In the genomic region with DNA sequence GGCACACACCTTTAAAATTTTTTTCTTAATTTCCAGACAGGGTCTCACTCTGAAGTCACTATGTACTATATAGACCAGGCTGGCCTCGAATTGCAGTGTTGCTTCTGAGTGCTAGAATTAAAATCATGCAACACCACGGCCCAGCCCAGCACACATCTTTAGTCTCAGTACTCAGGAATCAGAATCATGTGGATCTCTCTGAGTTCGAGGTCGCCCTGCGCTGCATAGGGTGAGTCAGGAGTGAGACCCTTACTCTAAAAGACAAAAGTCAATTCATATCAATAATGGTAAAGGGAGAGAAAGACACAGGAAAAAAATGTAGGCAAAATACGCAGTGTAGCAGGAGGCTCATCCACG, we compare ENCODE assay signal across 8 mouse cellular contexts. TPM values are rescaled to one million over a fixed set of nuclear protein-coding genes. Genes with fewer than 3 reads are reported as not detected.
DNase-seq lines count a peak whose midpoint lies in the region; ATAC-seq and TF ChIP-seq lines count a peak whose summit lies in the region.

No protein-coding gene starts in this region.

- H3K27me3 ChIP-seq in lung, postnatal 0 days (replicated peaks; ENCODE audit: insufficient read depth, low read length), result no peaks in the 10 kb centered on the region
- no peaks in the 10 kb centered on the region for H3K27me3 ChIP-seq in limb, embryonic 12.5 days
- H3K27me3 ChIP-seq in splenic B cell, adult 2 months (ENCODE audit: control insufficient read depth, insufficient read depth, low read length, poor library complexity, severe bottlenecking), result no peaks in the 10 kb centered on the region

- no peak for TF ChIP-seq EP300 in lung, postnatal 0 days (IDR thresholded peaks at IDR 0.05)

- WGBS in lung, postnatal 0 days, result 9% methylated on average over 7 of the region's 7 CpGs
- 10% methylated on average over 7 of the region's 7 CpGs for WGBS in limb, embryonic 12.5 days

- peak overlapping the region; percentile 76 for H3K4me3 ChIP-seq in lung, postnatal 0 days (ENCODE audit: low read depth, low read length)
- peak overlapping the region; percentile 78 for H3K4me3 ChIP-seq in limb, embryonic 12.5 days (replicated peaks)

- peak; percentile 4; the same call in 1 of the 2 replicates for ATAC-seq in lung, postnatal 0 days
- peak; percentile 15; the same call in 1 of the 2 replicates for ATAC-seq in erythroid progenitor cell, adult 5-6 weeks (replicated peaks; ENCODE audit: low FRiP score, poor library complexity, severe bottlenecking)
- ATAC-seq in limb, embryonic 12.5 days (ENCODE audit: insufficient number of reproducible peaks, insufficient read depth, low FRiP score, low TSS enrichment, low read depth), result peak; percentile 23

- H3K9me3 ChIP-seq in lung, postnatal 0 days (ENCODE audit: low read length), result no peaks in the 10 kb centered on the region
- no peaks in the 10 kb centered on the region for H3K9me3 ChIP-seq in limb, embryonic 12.5 days

- DNase-seq in lung, postnatal 0 days (ENCODE audit: low spot score), result no peak
- DNase-seq in lung, postnatal 25 days (ENCODE audit: low spot score), result no peak
- DNase-seq in splenic B cell, adult 2 months (ENCODE audit: low read depth, low spot score), result peak; percentile 15
- no peak for DNase-seq in cerebellum, adult 9-10 months
- DNase-seq in layer of hippocampus, adult 18-20 months (ENCODE audit: low spot score in 2 of 2), result no peak
- no peak for DNase-seq in kidney, adult 8-10 months

- H3K36me3 ChIP-seq in lung, postnatal 0 days (ENCODE audit: insufficient read depth, low read length), result 0 out of 2 replicates have a peak, but pooled peaks cover 10% of the 10 kb centered on the region
- H3K36me3 ChIP-seq in limb, embryonic 12.5 days, result peaks cover 28% of the 10 kb centered on the region
- peaks cover 7% of the 10 kb centered on the region for H3K36me3 ChIP-seq in splenic B cell, adult 2 months (ENCODE audit: control insufficient read depth, insufficient read depth, low read length, poor library complexity, severe bottlenecking)

- H3K27ac ChIP-seq in lung, postnatal 0 days (ENCODE audit: low read length), result peak overlapping the region; percentile 90
- H3K27ac ChIP-seq in limb, embryonic 12.5 days, result peak overlapping the region; percentile 67; the same call in 1 of the 2 replicates

- TF ChIP-seq CTCF in lung, postnatal 0 days (IDR thresholded peaks at IDR 0.05), result no peak

- H3K9ac ChIP-seq in lung, postnatal 0 days (replicated peaks; ENCODE audit: low read depth), result peak overlapping the region; percentile 86
- H3K9ac ChIP-seq in limb, embryonic 12.5 days (replicated peaks), result peak overlapping the region; percentile 84

- H3K4me2 ChIP-seq in lung, postnatal 0 days (replicated peaks; ENCODE audit: low read depth, low read length), result peak overlapping the region; percentile 75
- peak overlapping the region; percentile 86 for H3K4me2 ChIP-seq in limb, embryonic 12.5 days

- H3K4me1 ChIP-seq in lung, postnatal 0 days (ENCODE audit: insufficient read depth, low read depth, low read length), result no peaks in the 10 kb centered on the region
- H3K4me1 ChIP-seq in limb, embryonic 12.5 days (replicated peaks), result peaks cover 5% of the 10 kb centered on the region; the same call in 1 of the 2 replicates

RNA-seq across cellular contexts. Expression of a gene that starts 0.3 kb away (rescaled TPM):
- polyA plus RNA-seq in lung, postnatal 0 days (2015; fragmentation: Nextera tagmentation; extraction: Ambion mirVana), result 112 and 125 TPM in 2 replicates
- 13.0 and 22.0 TPM in 2 replicates for total RNA-seq in erythroid progenitor cell, adult 5-6 weeks (2015; ENCODE audit: low replicate concordance)
- 13.3 and 18.0 TPM in 2 replicates for total RNA-seq in erythroid progenitor cell, adult 5-6 weeks (2017; ENCODE audit: low replicate concordance)
- polyA plus RNA-seq in limb, embryonic 12.5 days (2016; fragmentation: Nextera tagmentation; extraction: Ambion mirVana), result 134 and 135 TPM in 2 replicates
- 10 to 100 TPM; 61.0 to 61.9 TPM for total RNA-seq in layer of hippocampus, adult 18-20 months (2021)

RNA-seq across cellular contexts. Expression of a gene that starts 13.5 kb away (rescaled TPM):
- polyA plus RNA-seq in lung, postnatal 0 days (2015; fragmentation: Nextera tagmentation; extraction: Ambion mirVana), result 236 and 352 TPM in 2 replicates
- 1.3 TPM in 1 of 2 replicates, not detected in the other for total RNA-seq in erythroid progenitor cell, adult 5-6 weeks (2015; ENCODE audit: low replicate concordance)
- 1.5 and 9.0 TPM in 2 replicates for total RNA-seq in erythroid progenitor cell, adult 5-6 weeks (2017; ENCODE audit: low replicate concordance)
- polyA plus RNA-seq in limb, embryonic 12.5 days (2016; fragmentation: Nextera tagmentation; extraction: Ambion mirVana), result 8.8 and 8.9 TPM in 2 replicates
- total RNA-seq in layer of hippocampus, adult 18-20 months (2021), result 1 to 10 TPM; 2.0 to 2.6 TPM

RNA-seq across cellular contexts. Expression of a gene that starts 25.7 kb away (rescaled TPM):
- polyA plus RNA-seq in lung, postnatal 0 days (2015; fragmentation: Nextera tagmentation; extraction: Ambion mirVana), result 60.8 and 62.3 TPM in 2 replicates
- total RNA-seq in erythroid progenitor cell, adult 5-6 weeks (2015; ENCODE audit: low replicate concordance), result not detected in 2 replicates
- total RNA-seq in erythroid progenitor cell, adult 5-6 weeks (2017; ENCODE audit: low replicate concordance), result under 0.01 and 0.39 TPM in 2 replicates
- 52.9 and 53.4 TPM in 2 replicates for polyA plus RNA-seq in limb, embryonic 12.5 days (2016; fragmentation: Nextera tagmentation; extraction: Ambion mirVana)
- 1 to 10 TPM; 1.6 to 2.1 TPM for total RNA-seq in layer of hippocampus, adult 18-20 months (2021)

RNA-seq across cellular contexts. Expression of a gene that starts 26.9 kb away (rescaled TPM):
- polyA plus RNA-seq in lung, postnatal 0 days (2015; fragmentation: Nextera tagmentation; extraction: Ambion mirVana), result 3.3 and 3.8 TPM in 2 replicates
- total RNA-seq in erythroid progenitor cell, adult 5-6 weeks (2015; ENCODE audit: low replicate concordance), result 164 and 214 TPM in 2 replicates
- 107 and 112 TPM in 2 replicates for total RNA-seq in erythroid progenitor cell, adult 5-6 weeks (2017; ENCODE audit: low replicate concordance)
- polyA plus RNA-seq in limb, embryonic 12.5 days (2016; fragmentation: Nextera tagmentation; extraction: Ambion mirVana), result 1.9 and 2.5 TPM in 2 replicates
- total RNA-seq in layer of hippocampus, adult 18-20 months (2021), result 1 to 10 TPM in 1 of 2 experiments, under 1 TPM in 1; 0.97 to 1.2 TPM

RNA-seq across cellular contexts. Expression of a gene that starts 29.6 kb away (rescaled TPM):
- polyA plus RNA-seq in lung, postnatal 0 days (2015; fragmentation: Nextera tagmentation; extraction: Ambion mirVana), result 0.18 and 0.27 TPM in 2 replicates
- total RNA-seq in erythroid progenitor cell, adult 5-6 weeks (2015; ENCODE audit: low replicate concordance), result 1.3 and 1.4 TPM in 2 replicates
- total RNA-seq in erythroid progenitor cell, adult 5-6 weeks (2017; ENCODE audit: low replicate concordance), result 1.3 and 3.5 TPM in 2 replicates
- 0.22 TPM in 1 of 2 replicates, not detected in the other for polyA plus RNA-seq in limb, embryonic 12.5 days (2016; fragmentation: Nextera tagmentation; extraction: Ambion mirVana)
- 100 to 1,000 TPM; 379 to 387 TPM for total RNA-seq in layer of hippocampus, adult 18-20 months (2021)
